Mouse (Mus musculus) cortical plate, adult 2 months (tissue): ENCODE measurements at regions not wholly inside any gene's neighbourhood (a gene's known extent, or its start where the extent isn't known, plus 50 kb on each side); places are given as distances from the start of the nearest gene placed in this dataset.

Source experiments
- H3K27ac ChIP-seq: fragments of 200-500 bp; 2 replicates; pipeline ENCODE4 v1.5.1; 2012; ENCODE audit warnings: low read length, control low read depth, inconsistent platforms; ENCODE audit not compliant: insufficient read depth
- H3K4me1 ChIP-seq: fragments of 200-500 bp; 2 replicates; pipeline ENCODE4 v1.6.1; 2011; ENCODE audit warnings: low read length; ENCODE audit not compliant: control insufficient read depth, insufficient read depth
- H3K4me3 ChIP-seq: fragments of 200-500 bp; 2 replicates; pipeline ENCODE4 v1.5.1; 2011; ENCODE audit warnings: mild to moderate bottlenecking, low read length, control low read depth; ENCODE audit not compliant: insufficient read depth
- CTCF ChIP-seq: fragments of 200-500 bp; IDR thresholded peaks from 2 replicates; pipeline ENCODE4 v1.5.1; 2011; ENCODE audit warnings: mild to moderate bottlenecking, control low read depth, low read length; ENCODE audit not compliant: insufficient read depth; ENCODE audit errors: extremely low read depth
- POLR2A ChIP-seq: fragments of 200-500 bp; IDR thresholded peaks from 2 replicates; pipeline ENCODE4 v1.6.1; 2011; ENCODE audit warnings: mild to moderate bottlenecking, low read length, control low read depth; ENCODE audit not compliant: insufficient read depth; ENCODE audit errors: extremely low read depth

DNA sequence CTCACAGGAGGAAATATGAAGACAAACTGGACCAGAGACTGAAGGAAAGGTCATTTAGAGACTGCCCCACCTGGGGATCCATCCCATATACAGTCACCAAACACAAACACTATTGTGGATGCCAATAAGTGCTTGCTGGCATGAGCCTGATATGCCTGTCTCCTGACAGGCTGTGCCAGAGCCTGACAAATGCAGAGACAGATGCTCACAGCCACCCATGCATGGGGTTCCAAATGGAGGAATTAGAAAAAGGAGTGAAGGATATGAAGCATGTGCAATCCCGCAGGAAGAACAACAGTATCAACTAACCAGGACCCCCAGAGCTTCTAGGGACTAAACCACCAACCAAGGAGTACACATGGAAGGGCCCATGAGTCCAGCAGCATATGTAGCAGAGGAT lies 505.9 kb downstream of the Gm6685 start:
- no peak for TF ChIP-seq CTCF
- TF ChIP-seq POLR2A: no peak
- no peak overlapping the region for H3K4me3 ChIP-seq
- no peak overlapping the region for H3K27ac ChIP-seq
- H3K4me1 ChIP-seq: no peaks in the 10 kb centered on the region

DNA sequence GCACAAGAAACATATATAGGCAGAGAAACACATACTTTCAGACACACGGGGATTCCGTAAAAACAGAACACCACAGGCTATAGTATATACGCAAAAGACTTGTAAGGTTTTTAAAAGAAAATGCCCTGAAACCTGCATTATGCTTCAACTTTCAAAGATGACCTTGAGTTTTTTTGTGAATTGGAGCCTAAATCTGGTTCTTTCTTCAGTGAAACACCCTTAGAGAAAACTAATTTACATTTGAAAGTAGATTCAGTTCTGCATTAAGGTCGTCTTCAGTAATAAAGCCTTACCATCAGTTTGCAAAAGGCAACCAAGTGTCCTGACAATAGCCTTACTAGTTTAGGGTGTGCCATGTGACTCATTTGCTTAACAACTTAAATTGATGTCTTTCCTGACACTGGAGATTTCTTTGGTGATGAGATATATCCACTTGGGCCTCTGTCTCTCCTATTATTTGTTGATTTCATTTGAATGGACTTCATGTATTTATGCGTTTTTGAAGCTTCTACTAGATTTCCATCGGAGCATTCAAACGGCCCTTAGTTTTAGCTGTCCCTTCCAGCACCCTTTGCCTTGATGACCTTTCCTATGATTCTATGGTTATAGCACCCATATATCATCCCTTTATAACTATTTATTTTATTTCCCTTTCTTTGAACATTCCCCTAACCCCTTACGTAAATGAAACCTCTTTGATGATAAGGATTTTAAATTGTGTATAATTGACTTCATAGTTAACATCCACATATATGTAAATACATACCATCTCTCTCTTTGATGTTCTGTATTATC lies 539.6 kb downstream of the Gm6685 start:
- TF ChIP-seq POLR2A: no peak
- no peak for TF ChIP-seq CTCF
- no peak overlapping the region for H3K4me3 ChIP-seq
- H3K27ac ChIP-seq: no peak overlapping the region
- H3K4me1 ChIP-seq: no peaks in the 10 kb centered on the region

DNA sequence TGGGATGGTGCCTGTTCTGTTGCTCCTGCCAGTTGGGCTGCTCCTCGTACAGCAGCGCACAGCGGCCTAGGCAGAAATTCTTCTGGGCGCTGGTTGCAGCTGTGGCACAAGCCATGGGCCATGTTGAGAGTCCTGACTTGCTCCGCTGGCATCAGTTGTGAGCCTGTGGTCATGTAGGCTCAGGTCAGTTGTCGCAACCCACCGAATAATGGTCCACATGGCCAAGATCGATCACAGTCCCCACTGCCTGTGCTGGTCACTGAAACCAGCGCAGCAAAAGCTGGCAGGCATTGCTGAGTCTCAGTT lies 585.8 kb downstream of the Gm6685 start:
- Histone ChIP-seq H3K27ac (no peak overlapping the region), H3K4me3 (no peak overlapping the region), H3K4me1 (no peaks in the 10 kb centered on the region)
- TF ChIP-seq POLR2A (no peak), CTCF (no peak)

DNA sequence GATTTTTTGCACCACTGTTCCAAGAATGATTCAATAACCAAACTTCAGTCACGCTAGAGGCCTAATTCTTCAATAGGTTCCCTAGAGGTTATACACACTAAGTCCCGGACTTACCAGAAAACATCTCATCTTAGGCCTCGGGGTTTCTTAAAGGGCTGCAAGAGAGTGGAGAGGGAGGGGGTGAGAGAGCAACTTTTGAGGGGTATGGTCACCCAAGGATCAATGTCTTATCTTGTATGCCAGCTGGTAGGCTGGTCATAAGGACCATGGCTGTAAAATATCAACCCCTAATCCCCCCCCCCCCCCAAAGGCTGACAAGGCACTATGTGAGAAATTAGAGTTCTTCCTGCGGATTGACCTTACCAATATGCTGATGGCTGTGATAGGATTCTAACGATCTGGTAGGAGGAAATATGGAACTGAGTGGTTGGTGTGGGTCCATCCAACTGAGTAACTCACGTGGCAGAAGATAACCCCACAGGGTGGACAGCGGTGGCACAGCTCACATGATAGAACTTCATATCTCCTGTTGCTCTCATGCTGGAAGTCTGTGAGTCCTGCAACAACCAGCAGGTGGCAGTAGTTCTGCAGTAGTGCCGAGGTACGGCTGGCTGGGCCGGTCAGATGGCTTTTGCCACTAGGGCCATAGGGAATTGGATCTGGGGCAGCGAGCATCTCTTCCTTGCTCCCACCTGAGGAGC lies 586.3 kb downstream of the Gm6685 start:
- Histone ChIP-seq H3K4me1 (no peaks in the 10 kb centered on the region), H3K27ac (no peak overlapping the region), H3K4me3 (no peak overlapping the region)
- peak; percentile 39; the same call in 1 of the 2 replicates for TF ChIP-seq CTCF
- no peak for TF ChIP-seq POLR2A

DNA sequence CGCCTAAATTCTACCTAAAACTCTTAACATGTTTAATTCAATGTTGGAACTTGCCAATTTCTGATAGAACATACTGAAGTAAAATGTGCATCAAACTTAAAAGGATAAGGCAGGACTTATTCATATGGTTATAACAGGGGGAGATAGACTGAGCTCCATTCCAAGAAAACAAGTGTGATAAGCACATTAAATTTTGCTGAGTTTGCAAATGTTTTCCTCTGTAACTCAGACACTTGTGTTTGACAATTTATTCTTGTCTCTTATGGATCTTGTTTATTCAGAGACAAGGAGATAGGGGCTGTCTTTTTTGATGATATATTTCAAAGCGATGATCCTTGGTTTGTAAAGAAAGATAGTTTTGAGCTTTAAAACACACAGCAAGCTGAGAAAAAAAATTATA lies 613.6 kb downstream of the Gm6685 start:
- Histone ChIP-seq H3K4me1 (no peaks in the 10 kb centered on the region), H3K27ac (no peak overlapping the region), H3K4me3 (no peak overlapping the region)
- TF ChIP-seq POLR2A (no peak), CTCF (no peak)

DNA sequence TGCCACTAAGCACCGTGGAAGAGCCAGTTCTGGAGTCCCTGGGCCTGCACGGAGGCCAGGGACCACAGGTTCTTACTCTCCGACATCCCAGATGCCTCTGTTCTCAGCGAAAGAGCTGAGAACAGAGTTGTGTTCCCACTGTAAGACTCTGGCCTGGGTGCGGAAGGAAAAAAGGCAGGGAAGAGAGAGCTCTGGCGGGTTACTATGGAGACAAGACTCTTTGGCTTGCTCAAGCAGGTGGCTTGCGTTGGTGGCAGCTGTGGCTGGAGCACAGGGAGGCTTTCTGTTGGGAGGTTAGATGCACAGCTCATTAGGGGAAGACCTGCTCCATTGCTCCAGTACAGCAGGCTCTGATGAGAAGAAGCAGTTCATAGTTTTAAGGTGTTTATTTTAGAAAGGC lies 618.3 kb downstream of the Gm6685 start:
- TF ChIP-seq POLR2A: no peak
- no peak for TF ChIP-seq CTCF
- H3K4me3 ChIP-seq: no peak overlapping the region
- H3K4me1 ChIP-seq: no peaks in the 10 kb centered on the region
- no peak overlapping the region for H3K27ac ChIP-seq

DNA sequence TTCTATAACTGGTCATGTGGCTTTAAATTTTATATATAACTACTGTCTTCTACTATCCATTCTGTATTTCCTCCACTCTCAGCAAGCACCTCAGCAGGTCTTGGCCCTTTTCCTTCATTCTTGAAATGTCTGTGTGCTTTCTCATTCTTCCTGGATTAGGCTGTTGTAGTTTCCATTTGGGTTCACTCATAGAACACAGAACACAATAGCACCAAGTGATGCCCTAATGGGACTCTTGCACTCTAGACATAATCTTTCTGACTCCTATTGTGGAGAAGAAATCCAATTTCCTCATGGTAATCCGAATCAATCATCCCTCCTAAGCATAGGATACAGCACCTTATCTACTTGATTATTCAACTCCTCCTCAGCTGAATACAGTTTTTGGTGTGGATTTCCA lies 667.2 kb downstream of the Gm6685 start:
- no peak overlapping the region for H3K4me3 ChIP-seq
- no peak overlapping the region for H3K27ac ChIP-seq
- H3K4me1 ChIP-seq: no peaks in the 10 kb centered on the region
- no peak for TF ChIP-seq POLR2A
- TF ChIP-seq CTCF: no peak
